Mouse (Mus musculus): Measurements from ENCODE around the gene Ren1.
A peak's percentile ranks its signal among the peaks of the same experiment; 100 is the strongest.

The Ren1 gene

DNA sequence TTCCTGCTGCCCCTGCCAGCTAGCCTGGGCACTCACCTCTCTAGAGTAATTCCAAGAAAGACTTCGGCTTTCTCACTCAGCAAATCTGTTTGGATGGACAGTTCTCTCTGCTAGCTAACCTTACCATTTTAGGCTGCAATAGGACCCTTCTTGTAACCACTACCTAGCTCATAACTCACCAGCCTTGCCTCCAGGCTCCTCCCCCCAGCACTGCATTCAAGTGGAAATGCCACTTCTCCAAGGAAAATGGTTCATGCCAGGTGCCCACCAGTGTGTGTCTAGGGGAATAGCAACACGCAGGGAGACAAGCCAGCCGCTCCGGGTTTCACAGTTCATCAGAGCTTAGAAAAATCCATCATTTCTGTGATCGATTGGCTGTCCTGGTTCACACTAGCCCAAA, 27.2 kb downstream of the Ren1 start:
- no peak for DNase-seq (ENCODE audit: low read depth, low spot score)

DNA sequence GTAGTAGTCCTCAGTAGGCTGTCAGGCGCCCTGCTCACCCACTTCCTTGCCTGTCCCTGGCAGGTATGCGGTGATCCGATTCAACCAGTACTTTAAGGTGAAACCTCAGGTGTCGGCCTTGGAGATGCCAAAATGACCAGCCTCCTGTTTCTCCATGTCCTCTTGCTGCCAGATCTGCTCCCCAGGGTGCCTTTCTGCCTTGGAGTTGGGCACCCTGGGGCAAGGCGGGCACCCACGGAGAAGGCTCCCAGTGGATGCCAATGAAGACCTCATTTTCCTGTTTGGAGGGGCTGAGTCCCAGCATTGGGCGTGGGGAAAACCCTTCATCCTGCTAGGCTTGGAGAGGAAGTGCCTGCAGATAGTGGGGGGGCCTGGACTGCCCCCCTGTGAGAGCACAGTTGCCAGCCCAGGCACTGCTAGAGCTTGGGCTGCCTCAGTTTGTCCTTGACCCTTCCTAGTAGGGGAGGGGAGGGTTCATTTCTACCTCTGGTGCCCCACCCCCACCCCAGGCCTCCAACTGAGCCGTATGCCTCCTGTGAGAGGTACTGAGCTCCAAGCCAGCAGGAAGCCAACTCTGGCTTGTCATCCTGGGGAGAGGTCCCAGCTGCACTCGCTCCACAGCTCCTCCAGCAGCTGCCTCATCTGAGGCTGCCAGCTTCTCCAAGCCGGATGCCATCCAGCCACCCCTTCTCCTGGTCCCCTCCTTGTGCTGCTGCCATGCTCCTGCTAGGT, 29.1 kb downstream of the Ren1 start:
- DNase-seq (ENCODE audit: low read depth, low spot score), result no peak

DNA sequence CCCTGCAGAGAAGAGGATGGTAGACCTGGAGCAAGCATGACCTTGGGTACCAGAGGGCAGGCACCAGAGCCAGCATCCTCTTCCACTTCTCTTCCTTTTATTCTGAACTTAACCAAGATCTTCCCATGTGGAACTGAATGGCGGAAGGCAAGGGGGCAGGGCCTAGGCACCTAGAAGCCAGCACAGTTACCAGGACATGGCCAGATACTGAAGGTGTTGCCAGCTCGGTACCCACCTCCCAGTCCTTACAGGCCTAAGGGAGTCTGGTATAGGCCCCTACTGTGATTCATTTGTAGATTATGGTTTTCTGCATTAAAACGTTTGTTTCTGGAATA, 29.6 kb downstream of the Ren1 start:
- DNase-seq (ENCODE audit: low read depth, low spot score), result no peak

DNA sequence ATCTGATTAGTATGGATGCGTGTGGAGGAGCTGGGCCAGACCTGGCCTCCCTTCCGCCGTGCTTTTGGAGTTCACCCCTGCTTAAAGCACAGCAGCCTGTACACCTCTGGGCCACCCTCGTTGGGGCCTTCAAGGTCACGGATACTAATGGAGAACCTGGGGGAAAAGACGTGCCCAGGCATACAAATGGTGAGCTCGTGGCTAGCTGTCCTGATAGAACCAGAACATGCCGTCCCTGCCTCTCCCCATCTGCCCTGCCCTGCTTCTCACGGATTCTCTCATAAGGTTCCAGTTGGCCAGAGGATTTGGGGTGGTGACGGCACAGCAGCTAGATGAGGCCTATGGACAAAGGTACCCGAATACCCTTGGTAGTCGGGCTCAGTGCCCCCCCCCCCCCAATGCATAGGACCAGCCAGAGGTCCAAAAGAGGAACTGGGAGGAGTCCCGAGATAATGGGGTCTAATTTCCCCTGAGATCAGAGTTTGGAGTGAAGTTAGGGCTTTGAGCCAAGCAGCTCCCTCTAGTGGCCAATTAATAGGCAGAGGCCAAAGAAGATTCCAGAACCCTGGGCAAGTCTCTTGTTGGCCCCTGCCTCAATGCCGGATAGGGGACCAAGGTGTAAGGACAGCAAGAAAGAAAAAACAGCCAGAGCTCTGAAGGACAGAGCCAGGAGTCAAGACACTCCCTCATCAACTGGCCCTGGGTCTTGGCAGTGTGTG, 30.2 kb downstream of the Ren1 start:
- DNase-seq (ENCODE audit: low read depth, low spot score), result peak; percentile 58

DNA sequence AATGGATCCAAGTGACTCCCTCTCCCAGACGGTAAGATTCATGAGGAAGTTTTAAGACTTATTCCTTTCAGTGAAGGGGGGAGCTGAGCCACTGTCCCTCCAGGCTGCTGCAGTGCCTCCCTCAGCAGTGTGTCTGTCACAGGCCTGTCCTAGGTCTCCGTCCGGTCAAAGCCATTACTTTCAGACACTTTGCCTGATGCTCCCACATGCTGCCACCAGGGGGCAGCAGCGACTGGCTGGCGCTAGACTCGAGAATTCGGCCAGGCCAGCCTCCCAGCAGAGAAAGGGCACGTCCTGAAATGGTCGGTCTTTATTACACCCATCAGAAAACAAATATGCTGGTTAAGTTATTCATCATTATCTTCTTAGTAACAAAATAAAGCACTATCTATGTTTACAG, 31.7 kb downstream of the Ren1 start:
- peak; percentile 80 for DNase-seq (ENCODE audit: low read depth, low spot score)

DNA sequence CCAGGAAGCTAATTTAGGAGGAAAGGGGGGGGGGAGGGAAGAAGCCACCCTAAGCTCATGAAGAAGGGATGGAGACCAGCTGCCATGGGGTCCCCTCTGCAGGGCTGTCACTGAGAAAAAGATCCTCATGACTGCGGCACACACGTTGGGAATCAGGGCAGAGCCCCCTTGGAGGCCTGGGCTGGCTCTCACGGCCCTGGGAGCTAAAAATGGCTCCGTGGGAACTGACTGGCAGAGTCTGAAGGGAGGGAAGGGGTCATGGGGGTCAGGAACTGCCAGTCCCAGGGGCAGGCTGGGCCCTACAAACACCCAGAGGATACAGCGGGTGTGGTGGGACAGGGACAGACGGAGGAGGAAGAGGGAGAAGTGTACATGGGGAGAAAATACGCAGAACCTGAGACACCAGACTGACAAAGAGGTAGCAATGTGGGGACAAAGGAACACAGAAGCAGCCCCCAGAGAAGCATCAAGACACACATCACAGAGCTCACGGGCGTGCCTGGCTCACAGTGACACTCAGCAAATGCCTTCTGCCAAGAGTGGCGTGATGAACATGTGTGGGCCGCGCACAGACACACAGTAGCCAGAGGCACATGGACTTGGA, 32.3 kb downstream of the Ren1 start:
- no peak for DNase-seq (ENCODE audit: low read depth, low spot score)

DNA sequence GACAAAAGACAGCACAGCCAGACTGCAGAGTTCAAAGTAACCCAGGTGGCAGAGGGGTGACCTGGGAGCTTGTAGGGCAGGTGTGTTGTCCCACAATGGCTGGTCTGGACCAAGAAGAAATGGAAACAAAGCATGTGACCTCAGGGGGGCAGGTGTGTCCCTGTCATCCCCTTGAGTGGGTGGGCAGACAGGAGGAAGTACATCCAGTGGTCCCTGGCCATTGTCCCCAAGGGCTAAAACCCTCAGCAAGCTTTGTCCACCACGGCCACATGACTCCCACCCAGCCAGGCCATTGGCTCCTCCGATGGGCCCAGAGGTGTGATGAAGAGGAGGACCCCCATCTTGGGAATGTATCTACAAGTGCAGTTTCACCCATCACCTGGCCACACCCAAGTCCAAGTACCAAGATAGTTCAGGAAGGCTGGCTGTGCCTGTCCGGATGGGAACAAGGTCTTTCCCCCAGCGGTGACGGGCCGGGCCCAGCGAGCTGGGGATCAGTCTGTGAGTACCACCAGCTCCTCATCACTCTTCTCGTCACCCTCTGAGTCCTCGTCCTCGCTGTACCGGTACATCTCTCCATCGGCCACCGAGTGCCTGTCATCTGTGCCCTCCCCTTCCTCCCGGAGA, 33.0 kb downstream of the Ren1 start:
- no peak for DNase-seq (ENCODE audit: low read depth, low spot score)

DNA sequence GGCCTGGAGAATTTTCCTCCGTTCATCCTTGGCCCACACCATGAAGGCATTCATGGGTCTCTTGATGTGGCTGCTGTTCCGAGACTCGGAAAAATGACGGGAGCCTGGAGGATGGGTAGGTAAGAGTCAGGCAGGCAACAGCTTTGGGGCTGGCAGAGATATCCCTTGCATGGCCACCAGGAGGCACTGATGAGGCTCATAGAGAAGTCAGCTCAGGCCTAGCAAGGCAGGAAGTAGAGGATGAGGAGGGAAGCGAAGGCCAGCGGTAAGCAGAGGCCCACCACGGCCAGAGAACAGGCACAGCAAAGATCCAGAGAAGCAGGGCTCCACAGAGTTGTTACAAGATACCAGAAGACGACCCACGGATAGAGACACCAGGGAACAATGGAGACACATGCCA, 35.2 kb downstream of the Ren1 start:
- peak; percentile 84 for DNase-seq (ENCODE audit: low read depth, low spot score)

DNA sequence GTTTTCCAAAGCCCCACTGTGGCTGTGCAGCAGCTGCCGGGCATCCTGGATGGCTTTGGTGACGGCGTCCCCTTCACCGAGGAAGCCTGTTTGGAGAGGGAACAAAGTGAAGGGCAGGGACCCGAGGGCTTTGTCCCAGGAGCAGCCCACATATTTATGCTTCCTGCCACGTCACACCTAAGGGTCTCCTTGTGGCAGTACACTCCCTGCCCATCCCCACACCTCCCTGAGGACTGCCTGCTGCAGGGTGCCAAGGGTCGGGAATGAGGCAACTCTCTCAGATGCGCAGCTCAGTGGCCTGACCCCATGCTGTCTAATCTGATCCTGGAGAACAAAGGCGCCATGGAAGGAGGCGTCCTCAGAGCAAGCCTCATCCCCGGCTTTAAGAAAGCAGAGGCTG, 35.9 kb downstream of the Ren1 start:
- no peak for DNase-seq (ENCODE audit: low read depth, low spot score)

DNA sequence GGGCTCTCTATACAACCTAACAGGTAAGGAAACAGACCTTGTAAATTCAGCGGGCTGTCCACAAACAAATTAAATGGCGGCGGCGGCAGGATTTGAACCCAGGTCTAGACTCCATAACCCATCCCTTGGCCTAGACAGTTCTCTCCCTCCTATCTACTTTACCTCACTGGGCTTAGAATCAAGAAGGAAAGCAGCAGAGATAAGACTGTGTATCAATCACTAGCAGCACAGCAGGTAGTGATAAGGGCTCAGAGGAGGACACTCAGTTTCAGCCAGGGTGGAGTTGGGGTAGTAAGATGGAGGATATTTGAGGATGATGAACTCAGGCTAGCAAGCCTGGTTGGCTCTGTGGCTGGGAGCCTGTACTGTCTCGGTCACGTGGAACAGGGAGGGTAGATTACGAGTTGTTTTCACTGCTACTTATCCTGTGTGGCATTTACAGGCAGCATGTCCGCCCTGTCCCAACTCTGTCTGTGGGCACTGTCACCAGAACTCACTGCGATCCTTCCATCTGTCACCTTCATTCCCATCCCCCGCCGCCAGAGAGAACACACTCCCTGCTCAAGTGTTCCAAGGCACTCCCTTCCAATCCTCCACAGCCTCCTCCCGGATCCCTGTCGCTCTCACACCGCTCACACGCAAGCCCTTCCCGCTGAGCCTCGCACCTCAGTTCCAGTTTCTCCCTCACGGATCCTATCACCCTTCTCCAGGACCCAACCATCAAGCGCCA, 37.4 kb downstream of the Ren1 start:
- DNase-seq (ENCODE audit: low read depth, low spot score), result no peak

DNA sequence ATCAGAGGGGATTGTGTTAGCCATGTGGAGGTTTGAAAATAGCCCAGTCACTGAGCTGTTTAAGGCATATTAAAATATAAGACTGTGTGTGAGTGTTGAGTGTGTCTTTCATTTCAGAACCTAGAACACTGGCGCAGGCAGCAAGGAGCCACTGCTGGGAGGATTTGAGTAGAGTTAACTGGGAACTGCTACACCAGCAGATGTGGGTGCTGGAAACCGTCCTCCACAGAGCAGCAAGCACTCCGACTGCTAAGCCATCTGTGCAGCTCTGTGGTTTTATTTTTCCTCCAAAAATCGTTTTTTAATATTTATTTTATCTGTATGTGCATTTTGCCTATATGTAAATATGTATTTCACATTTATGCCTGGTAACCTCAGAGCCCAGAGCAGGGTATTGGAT, 44.4 kb downstream of the Ren1 start:
- no peak for DNase-seq (ENCODE audit: low read depth, low spot score)

DNA sequence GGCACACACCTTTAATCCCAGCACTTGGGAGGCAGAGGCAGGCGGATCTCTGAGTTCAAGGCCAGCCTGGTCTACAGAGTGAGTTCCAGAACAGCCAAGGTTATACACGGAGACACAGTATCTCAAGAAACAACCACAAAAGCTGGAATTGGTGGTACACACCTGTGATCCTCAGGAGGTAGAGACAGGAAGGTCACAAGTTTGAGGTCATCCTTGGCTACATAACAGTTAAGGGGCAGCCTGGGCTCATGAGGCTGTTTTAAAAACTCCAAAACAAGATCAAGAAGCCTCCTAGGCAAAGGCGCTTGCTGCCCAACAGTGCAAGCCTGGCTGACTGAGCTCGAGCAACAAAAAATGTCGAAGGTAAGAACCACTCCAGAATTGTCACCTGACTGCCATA, 46.4 kb downstream of the Ren1 start:
- no peak for DNase-seq (ENCODE audit: low read depth, low spot score)

DNA sequence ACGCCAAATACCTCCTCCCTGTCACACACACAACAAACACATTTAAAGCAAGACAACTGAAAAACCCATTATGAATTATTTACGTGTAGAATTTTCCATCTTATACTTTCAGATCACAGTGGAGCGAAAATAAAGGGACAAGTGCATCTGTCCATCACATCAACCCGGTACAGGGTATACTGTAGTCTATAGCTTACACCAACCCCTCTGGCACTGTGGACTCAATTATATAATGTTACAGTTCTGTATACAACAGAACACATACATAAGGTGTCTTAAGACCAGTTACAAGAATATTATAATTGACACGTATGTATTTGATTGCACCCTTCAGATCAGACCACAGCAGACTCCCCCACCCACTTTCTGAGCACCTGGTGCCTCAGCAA, 46.8 kb downstream of the Ren1 start:
- DNase-seq (ENCODE audit: low read depth, low spot score), result no peak

DNA sequence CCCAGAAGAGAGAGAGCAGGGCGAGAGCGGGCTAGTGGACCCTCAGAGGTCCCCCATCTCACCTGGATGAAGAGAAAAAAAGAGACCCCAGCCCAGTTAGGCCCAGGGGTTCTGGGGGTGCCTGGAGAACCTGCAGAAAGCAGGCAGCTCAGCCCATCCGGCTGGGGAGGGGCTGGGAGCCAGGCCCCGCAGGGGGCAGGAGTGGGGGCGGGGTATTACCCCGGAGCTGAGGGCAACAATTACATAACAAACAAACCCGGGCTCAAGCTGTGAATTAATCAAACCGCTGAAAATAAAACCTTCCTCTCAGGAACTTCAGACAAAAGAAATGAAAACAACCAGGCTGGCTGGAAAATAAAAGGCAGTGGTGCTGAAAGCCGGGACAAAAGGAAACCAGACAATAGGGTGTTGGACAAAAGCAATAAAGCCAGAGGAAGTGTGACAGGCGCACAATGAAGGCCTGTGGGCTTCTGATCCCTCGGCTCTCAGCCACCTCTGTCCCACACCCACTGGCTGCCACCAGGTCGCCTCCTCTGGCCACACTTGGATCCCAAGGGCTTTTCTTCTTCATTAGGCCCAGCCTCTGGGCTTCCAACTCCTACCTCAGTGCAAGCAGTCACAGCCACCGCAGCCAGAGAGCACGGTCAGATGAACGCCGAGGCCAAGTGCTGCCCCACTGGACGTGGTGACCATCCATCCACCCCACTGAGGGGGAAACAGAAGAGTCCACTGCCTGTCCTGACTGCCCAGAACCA, 47.4 kb downstream of the Ren1 start:
- DNase-seq (ENCODE audit: low read depth, low spot score), result no peak

DNA sequence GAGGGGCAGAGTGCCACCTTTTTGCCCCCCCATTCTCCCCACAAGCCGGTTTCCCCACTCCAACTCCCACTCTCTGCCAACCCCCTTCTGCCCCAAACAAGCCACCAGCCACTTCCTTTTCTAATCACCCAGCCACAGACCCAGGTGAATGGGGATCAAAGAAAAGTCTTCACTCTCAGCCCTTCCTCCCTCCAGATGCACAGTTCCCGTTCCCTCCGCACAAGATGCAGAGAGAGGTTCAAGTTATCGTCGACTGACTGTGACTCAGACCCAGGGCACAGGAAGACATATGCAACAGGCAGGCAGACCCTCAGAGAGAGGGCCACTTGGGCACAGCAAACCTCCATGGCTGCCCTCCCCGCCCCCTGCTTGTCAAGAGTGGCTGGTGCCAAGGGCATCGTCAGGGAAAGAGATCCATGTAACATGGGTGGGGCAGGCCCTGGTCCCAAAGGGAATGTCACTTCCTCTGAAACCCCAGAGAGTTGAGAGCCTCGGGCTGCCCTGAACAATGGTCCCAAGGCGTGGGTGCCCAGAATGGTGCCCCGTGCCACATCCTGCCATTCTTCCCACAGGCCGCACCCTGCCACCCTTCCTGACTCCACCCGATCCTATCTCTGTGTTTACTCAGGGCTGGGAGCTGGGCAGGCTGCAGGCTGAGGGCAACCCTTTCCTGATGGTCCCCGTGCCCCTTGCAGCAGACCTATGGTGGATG, 49.9 kb downstream of the Ren1 start:
- DNase-seq (ENCODE audit: low read depth, low spot score), result no peak

DNA sequence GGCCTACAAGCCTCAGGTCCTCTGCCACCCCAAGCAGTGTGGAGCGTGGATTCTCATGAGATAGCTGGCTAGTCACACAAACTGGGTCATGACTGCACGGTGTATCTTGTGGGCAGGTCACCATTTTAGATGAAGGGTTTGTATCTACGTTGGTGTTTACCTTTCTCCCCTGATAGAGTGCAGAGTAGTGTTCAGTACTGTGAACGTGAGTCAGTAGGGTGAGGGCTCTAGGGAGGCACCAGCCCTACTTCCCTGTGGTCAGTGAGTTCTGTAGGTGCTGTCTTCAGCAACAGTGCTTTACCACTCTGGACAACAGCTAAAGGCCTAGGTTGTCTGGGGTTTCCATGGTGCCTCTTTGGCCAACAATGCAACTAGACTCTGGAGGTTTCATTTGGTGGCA, 53.7 kb downstream of the Ren1 start:
- DNase-seq (ENCODE audit: low read depth, low spot score), result no peak

DNA sequence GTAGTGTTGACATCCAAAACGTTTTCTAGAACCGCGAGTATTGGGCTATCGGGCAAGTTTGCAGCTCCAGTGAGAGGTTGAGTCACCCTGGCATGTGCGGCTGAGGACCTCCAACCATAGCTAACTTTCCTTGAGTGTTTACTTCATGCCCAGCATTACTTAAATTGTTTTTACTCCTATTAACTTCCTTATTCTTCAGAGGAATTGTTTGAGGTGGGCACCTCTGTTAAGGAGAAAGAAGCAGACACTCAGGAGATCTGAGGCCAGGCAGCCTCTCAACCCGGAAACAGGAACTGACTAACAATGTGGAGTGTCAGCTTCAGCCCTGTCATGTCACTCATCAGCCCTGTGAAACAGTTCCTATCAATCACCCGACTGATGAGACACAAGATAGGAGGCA, 56.3 kb downstream of the Ren1 start:
- DNase-seq (ENCODE audit: low read depth, low spot score), result no peak

DNA sequence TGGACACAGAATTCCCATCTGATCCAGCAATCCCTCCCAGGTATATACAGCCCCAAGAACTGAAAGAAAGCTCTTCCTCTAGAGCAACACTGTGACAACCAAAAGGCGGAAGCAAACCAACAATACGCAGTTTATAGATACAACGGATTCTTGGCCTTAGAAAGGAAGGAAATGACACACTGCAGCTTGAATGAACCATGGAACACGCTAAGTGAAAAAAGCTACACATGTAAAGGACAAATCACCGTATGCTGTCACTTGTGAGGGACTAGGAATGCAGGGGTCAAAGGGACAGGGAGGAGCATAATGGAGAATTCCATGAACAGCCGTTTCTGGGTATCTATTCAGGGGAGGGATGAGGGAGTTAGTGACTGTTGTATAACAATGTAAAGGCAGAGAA, 57.1 kb downstream of the Ren1 start:
- DNase-seq (ENCODE audit: low read depth, low spot score), result no peak

DNA sequence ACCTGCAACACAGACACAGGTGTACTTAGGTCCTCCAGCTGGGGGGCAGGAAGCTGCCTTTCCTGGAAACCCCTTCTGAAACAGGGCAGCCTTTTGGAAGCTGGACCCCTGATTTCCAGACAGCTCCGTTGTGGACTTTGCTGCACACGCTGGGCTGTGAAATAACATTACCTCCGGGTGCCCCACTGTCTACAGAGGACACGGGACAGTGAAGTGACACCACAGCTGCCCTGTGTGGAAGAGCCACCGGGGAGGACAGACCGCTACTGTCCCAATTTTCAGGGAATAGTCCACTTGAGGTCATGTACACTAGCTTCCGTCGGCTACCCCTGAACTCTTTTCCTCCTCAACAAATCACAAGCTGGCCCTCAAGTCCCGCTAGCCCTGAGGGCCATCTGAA, 58.0 kb downstream of the Ren1 start:
- no peak for DNase-seq (ENCODE audit: low read depth, low spot score)

DNA sequence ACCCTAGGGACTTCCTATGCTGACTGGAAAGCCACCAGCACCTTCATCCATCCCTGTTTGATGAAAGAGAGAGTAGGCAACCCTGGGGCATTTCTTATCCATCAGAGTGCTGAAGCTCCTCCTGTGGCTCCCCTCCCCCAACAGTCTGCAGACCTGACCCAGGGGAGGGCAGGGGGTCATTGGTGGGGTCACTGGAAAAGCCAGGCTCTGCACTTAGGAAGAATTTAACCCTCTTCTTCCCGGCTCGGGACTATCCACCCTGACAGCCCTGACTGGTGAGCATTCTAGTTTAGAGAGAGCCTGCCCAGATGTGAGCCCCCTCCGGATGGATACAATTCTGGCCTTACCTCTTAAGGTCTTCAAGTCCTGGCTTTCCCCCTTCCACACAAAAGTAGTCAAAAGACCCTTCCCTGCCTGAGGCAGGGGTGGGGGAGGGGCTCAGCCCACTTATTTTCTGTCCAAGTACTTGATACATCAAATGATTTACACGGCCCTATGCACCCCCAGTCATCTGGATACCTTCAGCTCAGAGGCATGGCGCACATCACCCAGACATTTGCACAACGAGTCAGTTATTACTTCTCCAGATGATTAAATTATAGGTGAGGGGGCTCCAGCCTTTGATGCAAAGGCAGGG, 58.7 kb downstream of the Ren1 start:
- DNase-seq (ENCODE audit: low read depth, low spot score), result no peak

All from CD4-positive, CD25-positive, alpha-beta regulatory T cell, adult 2 months (primary cell).